Mouse (Mus musculus) embryo, embryonic 10 days (tissue): Measurements from ENCODE around the gene Ptgs1.

Experiments used
- DNase-seq: peaks from one replicate; pipeline ENCODE4 v3.0.0-alpha.2; 2015; ENCODE audit warnings: low spot score

Gene Ptgs1

GRCm38 (mm10) chr2:36215203-36215739 lies 15.0 kb upstream of the Ptgs1 start:
- DNase-seq = no peak

- no peak for DNase-seq
Measured at GRCm38 (mm10) chr2:36216546-36216945, 13.7 kb upstream of the Ptgs1 start.

GRCm38 (mm10) chr2:36216953-36217573 lies 13.2 kb upstream of the Ptgs1 start:
- no peak for DNase-seq

DNA sequence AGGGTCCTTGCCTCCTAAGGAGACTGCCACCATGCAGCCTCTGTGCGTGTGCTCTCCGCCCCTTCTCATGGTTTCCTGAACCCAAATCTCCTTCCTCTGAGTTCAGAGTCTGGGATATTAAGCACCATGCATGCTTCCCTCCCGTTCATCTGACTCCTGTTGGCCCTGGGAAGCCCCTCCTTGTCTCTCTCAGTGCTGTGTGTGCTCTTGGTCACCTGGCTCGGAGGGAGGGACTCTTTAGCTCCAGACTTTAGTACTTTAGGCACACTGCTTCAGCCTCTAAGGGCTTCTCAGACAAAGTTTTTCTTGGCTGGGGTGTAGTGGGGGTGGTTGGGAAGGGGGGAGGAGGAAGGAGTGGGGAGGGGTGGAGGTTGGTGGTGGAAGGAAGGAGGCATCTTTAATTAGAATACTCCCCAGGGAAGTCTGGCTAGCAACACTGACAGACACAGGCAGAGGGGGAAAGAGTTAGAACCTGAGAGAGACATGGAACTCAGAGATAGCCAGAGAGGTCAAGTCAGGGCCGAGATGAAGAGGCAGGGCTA lies 12.5 kb upstream of the Ptgs1 start:
- no peak for DNase-seq

GRCm38 (mm10) chr2:36220106-36220505 lies 10.1 kb upstream of the Ptgs1 start:
- DNase-seq = no peak

DNA sequence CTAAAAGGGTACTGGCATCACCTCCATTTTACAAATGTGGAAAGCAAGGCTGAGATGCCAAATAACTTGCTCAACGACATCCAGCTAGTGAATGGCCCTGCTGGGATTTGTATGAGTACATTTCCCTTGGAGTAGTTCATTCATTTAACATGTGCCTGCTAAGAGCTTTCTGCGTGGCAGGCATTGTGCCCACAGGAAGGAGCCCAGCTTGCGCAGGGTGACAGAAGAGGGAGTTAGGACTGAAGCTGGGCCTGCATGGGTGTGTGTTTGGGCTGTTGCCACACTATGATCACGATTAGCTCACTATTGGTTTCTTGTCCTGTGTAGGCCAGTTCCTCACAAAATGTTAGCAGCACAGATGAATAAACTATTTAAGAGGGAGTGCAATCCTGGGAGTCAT lies 9.3 kb upstream of the Ptgs1 start:
- no peak for DNase-seq

- DNase-seq = no peak
Measured at GRCm38 (mm10) chr2:36222168-36222848, 7.9 kb upstream of the Ptgs1 start.

GRCm38 (mm10) chr2:36223436-36223835 lies 6.8 kb upstream of the Ptgs1 start:
- no peak for DNase-seq

DNA sequence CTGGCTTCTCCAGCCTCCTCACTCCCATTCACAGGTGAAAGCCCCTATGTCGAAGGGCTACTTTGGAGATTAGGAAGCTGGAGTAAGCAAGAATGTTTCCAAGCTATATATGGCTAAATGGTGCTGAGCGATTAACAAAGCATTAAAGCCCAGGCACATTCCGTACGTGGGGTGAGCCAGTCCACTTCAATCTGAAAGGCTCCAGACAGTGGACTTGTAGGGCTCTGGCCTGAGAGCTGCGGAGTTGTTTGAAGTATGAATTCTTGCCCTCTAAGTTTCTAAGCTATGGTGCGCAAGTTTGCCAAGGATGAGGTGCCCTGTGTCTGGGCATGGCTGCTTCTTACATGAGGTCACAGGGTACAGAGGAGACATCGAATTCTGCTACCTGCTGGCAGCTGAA lies 6.1 kb upstream of the Ptgs1 start:
- DNase-seq = no peak

GRCm38 (mm10) chr2:36224599-36224998 lies 5.6 kb upstream of the Ptgs1 start:
- DNase-seq = no peak

DNA sequence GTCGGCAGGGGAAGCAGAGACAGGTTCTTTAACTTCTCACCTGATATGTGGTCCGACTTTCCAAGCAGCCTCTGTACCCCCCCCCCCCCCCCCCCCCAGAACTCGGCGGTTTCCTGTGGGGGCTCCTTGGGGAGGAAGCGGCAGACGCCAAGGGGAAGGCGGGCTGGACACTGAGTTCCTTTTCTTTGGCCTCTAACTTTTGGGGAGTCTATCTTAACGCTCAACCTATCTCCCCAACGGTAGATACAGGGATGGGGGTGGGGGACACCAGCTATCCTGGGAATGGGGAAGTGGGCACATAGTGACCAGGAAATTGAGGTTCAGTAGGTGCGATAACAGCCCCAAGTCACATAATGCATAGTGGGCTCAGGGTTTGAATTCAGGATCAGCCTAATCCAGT lies 741 bp downstream of the Ptgs1 start:
- no peak for DNase-seq

GRCm38 (mm10) chr2:36234526-36235368 lies 4.5 kb downstream of the Ptgs1 start:
- DNase-seq = no peak

DNA sequence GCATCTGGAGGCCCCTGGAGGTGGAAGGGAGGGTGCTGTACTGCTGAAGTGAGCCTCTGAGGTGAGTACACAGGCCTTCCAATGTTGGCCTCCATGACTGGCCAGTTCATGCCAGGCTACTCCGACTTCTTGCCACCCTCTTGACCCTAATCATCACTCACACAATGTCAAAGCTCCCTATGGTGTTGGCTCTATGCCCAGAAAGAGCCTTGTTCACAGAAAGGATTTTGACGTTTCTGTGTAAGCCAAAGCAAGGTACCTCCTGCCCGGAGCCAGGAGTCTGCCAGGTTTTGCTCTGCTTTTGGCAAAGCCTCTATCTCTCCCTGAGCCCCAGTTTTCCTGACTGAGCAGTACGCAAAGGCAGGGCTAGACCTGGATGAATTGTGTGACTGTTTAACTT lies 5.7 kb downstream of the Ptgs1 start:
- no peak for DNase-seq

GRCm38 (mm10) chr2:36236889-36237288 lies 6.7 kb downstream of the Ptgs1 start:
- no peak for DNase-seq

DNA sequence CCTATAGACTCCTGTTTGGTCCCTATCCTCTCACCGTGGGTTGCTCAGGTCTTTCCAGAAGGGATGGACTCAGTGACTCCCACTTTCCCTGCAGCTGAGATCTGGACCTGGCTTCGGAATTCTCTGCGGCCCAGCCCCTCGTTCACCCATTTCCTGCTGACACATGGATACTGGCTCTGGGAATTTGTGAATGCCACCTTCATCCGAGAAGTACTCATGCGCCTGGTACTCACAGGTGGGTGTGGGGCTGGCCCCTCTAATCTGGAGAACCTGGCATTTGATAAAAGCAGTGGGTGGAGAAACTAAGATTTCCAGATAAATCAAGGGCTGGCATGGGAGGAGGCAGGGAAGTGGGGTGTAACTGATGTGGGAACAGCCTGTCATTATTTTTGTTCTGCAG lies 7.3 kb downstream of the Ptgs1 start:
- no peak for DNase-seq

- DNase-seq = no peak
Measured at GRCm38 (mm10) chr2:36238467-36238866, 8.2 kb downstream of the Ptgs1 start.

GRCm38 (mm10) chr2:36238951-36239350 lies 8.7 kb downstream of the Ptgs1 start:
- DNase-seq = no peak

DNA sequence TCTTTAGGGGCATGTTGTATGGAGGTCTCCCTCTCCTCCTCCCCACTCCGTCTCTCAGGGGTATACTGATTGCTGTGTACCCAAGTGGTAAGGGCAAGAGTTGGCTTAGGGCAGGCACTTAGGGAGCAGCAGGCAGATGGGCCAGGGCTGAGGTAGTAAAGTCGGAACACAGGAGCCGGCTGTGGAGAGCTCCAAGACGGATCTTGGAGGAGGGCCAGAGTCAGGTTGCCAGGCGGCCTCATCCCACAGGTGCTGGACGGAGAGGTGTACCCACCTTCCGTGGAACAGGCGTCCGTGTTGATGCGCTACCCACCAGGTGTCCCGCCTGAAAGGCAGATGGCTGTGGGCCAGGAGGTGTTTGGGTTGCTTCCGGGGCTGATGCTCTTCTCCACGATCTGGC lies 12.3 kb downstream of the Ptgs1 start:
- no peak for DNase-seq

DNA sequence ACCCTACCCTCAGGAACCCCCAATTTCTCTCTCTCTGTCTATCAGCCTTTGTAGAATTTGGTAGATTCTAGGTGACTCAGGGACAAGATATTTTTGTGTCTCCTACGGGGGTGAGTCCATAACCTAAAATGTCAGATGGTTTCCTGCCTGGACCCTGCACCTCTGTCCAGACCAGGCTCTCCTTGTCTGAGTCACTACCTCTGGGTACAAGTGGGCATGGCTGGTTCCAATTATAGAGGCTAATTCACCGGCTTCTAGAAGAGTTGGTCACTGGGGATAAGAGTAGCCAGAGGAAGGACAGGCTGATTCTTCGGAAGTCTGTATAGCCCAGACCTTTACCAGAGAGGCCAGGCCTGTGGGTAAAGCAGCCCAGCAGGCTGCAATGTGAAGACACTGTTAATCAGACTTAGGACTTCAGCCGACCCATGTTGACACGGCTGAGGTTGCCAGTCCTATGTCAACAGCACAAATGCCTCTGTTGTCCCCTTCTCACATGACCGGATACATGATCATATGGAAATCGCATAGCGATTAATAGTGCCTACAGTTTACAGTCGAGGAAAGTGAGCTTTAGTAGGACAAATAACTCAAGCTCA lies 13.2 kb downstream of the Ptgs1 start:
- DNase-seq = no peak

DNA sequence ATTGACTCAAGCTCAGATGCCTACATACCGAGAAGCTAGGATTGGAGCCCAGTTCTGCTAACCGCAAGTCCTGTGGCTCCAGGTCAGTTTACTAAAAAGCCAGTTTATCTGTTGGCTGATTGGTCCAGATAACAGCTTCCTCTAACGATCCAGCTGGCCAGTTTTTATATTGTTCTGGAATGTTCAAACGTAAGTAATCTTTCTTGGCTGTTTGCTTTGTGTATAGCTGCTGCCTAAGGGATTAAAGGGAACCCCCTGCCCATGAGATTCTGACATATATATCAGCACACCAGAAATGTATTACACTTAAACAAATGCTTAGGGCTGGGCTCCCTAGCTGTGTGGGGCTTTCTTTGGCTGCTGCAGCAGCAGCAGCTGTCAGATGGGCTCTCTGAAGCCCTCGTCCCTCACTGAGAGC lies 13.7 kb downstream of the Ptgs1 start:
- DNase-seq = no peak

GRCm38 (mm10) chr2:36244705-36245104 lies 14.5 kb downstream of the Ptgs1 start:
- DNase-seq = no peak

GRCm38 (mm10) chr2:36247964-36248363 lies 17.7 kb downstream of the Ptgs1 start:
- no peak for DNase-seq
